Mouse (Mus musculus) layer of hippocampus, postnatal 25 days (tissue): Measurements from ENCODE around the gene Fasl. TPM values are rescaled to one million over a fixed set of nuclear protein-coding genes. Genes with fewer than 3 reads are reported as not detected.

Experiments
- DNase-seq, 2 experiments: peaks; one replicate each; pipeline ENCODE4 v3.0.0; 2022; ENCODE audit warnings: mixed read lengths in 2 of 2, low spot score in 1 of 2; ENCODE audit errors: extremely low spot score in 1 of 2
- total RNA-seq, 2 experiments: library from RNA; stranded (reverse); gene quantifications; 2 replicates each; pipeline ENCODE4 v1.2.3; 2021

The Fasl gene
- total RNA-seq, 2 experiments from 2014 or later, result 0.12 to 0.19 TPM

GRCm38 (mm10) chr1:161764964-161765363 is 23.3 kb downstream of the Fasl start:
- DNase-seq, result no peak

- no peak for DNase-seq
Observed at GRCm38 (mm10) chr1:161761556-161761955, 26.7 kb downstream of the Fasl start.

- DNase-seq, result no peak
Observed at GRCm38 (mm10) chr1:161756547-161756946, 31.7 kb downstream of the Fasl start.

GRCm38 (mm10) chr1:161751311-161751710 is 37.0 kb downstream of the Fasl start:
- DNase-seq, result no peak

GRCm38 (mm10) chr1:161750471-161751041 is 37.7 kb downstream of the Fasl start:
- no peak for DNase-seq

GRCm38 (mm10) chr1:161748685-161749084 is 39.6 kb downstream of the Fasl start:
- no peak for DNase-seq

- peak; percentile 40 to 72 for DNase-seq
Observed at GRCm38 (mm10) chr1:161748138-161748537, 40.2 kb downstream of the Fasl start.

- no peak for DNase-seq
Observed at GRCm38 (mm10) chr1:161746542-161747302, 41.6 kb downstream of the Fasl start.

GRCm38 (mm10) chr1:161744855-161745254 is 43.4 kb downstream of the Fasl start:
- no peak for DNase-seq

- no peak for DNase-seq
Observed at GRCm38 (mm10) chr1:161744209-161744608, 44.1 kb downstream of the Fasl start.

- no peak for DNase-seq
Observed at GRCm38 (mm10) chr1:161742481-161743267, 45.6 kb downstream of the Fasl start.

- peak in 1 of 2 experiments; percentile 16 for DNase-seq
Observed at GRCm38 (mm10) chr1:161736848-161737247, 51.4 kb downstream of the Fasl start.

- no peak for DNase-seq
Observed at GRCm38 (mm10) chr1:161736255-161736654, 52.0 kb downstream of the Fasl start.

- DNase-seq, result peak in 1 of 2 experiments; percentile 8
Observed at GRCm38 (mm10) chr1:161735465-161736046, 52.7 kb downstream of the Fasl start.

GRCm38 (mm10) chr1:161734741-161735211 is 53.5 kb downstream of the Fasl start:
- DNase-seq, result no peak

GRCm38 (mm10) chr1:161734314-161734713 is 54.0 kb downstream of the Fasl start:
- no peak for DNase-seq

Other genes with a start within 250 kb of the Fasl start
- 10 to 100 TPM; 30.0 to 54.5 TPM for gene Suco, start 88.2 kb upstream of the Fasl start, total RNA-seq
- gene Pigc, start 180.7 kb upstream of the Fasl start, total RNA-seq, result 10 to 100 TPM; 14.7 to 16.3 TPM
- gene 4930558K02Rik, start 191.1 kb upstream of the Fasl start, total RNA-seq, result not detected